Mouse (Mus musculus) limb, embryonic 14.5 days (tissue): ENCODE data around the gene C5ar1. TPM values are rescaled to one million over a fixed set of nuclear protein-coding genes. Genes with fewer than 3 reads are reported as not detected.
"Not testable (repeated sequence)": the region's sequence is repeated elsewhere in the genome, so short reads cannot be mapped to it uniquely, and the experiment has no call there.

Source experiments
- ATAC-seq: fragments of 200-750 bp; cut with Nextera tagmentation; 2 replicates; pipeline ENCODE4 v1.8.0; 2017; ENCODE audit warnings: low read depth, moderate number of reproducible peaks, moderate TSS enrichment; ENCODE audit not compliant: low FRiP score
- DNase-seq: peaks from one replicate; pipeline ENCODE4 v3.0.0-alpha.2; 2015; ENCODE audit warnings: low spot score
- H3K27ac ChIP-seq: fragments of 300-500 bp; sonication (generic); replicated peaks from 2 replicates; pipeline ENCODE4 v1.5.1; 2014; ENCODE audit warnings: low read depth, mild to moderate bottlenecking, low read length, moderate library complexity, mixed read lengths
- H3K27me3 ChIP-seq: fragments of 300-500 bp; sonication (generic); 2 replicates; pipeline ENCODE4 v1.6.1; 2014; ENCODE audit warnings: low read length, mixed read lengths; ENCODE audit not compliant: control insufficient read depth, insufficient read depth
- H3K36me3 ChIP-seq: fragments of 300-500 bp; sonication (generic); 2 replicates; pipeline ENCODE4 v1.6.1; 2014; ENCODE audit warnings: mild to moderate bottlenecking, low read length, moderate library complexity, mixed read lengths; ENCODE audit not compliant: control insufficient read depth, insufficient read depth
- H3K4me1 ChIP-seq: fragments of 300-500 bp; sonication (generic); 2 replicates; pipeline ENCODE4 v1.6.1; 2014; ENCODE audit warnings: antibody characterized with exemption, low read length, mixed read lengths; ENCODE audit not compliant: control insufficient read depth, insufficient read depth
- H3K4me2 ChIP-seq: fragments of 300-500 bp; sonication (generic); replicated peaks from 2 replicates; pipeline ENCODE4 v1.6.1; 2014; ENCODE audit warnings: low read depth, mild to moderate bottlenecking, low read length, moderate library complexity; ENCODE audit not compliant: severe bottlenecking
- H3K4me3 ChIP-seq: fragments of 300-500 bp; sonication (generic); replicated peaks from 2 replicates; pipeline ENCODE4 v1.5.1; 2014; ENCODE audit warnings: low read length
- H3K9ac ChIP-seq: fragments of 300-500 bp; sonication (generic); 2 replicates; pipeline ENCODE4 v1.6.1; 2014; ENCODE audit warnings: mild to moderate bottlenecking, low read depth, low read length, moderate library complexity; ENCODE audit not compliant: severe bottlenecking
- H3K9me3 ChIP-seq: fragments of 300-500 bp; sonication (generic); 2 replicates; pipeline ENCODE4 v1.6.1; 2016; ENCODE audit warnings: low read length; ENCODE audit not compliant: control insufficient read depth
- POLR2A ChIP-seq: fragments of 200-500 bp; IDR thresholded peaks from 2 replicates; pipeline ENCODE4 v1.8.0; 2012; ENCODE audit warnings: inconsistent platforms, mild to moderate bottlenecking, moderate library complexity, borderline replicate concordance; ENCODE audit not compliant: insufficient read depth, insufficient read length; ENCODE audit errors: extremely low read depth
- WGBS: fragments of 180-500 bp; shearing (Covaris S2); extraction: QIAGEN DNeasy Blood & Tissue Kit; methylation state at CpG from one replicate; pipeline ENCODE4 v1.1.7; 2014; 5-methylcytosine and 5-hydroxymethylcytosine counted together
- polyA plus RNA-seq, 2 experiments: library from polyadenylated mRNA; depleted of rRNA in 1 of 2; stranded (reverse) in 1 of 2; unstranded in 1 of 2; fragments of >200 nt; fragmentation: Nextera tagmentation in 1 of 2; extraction: Ambion mirVana in 1 of 2; gene quantifications; 2 replicates each; pipeline versions ENCODE4 v1.2.1 to v1.2.3; 2012 to 2014

C5ar1 gene
- polyA plus RNA-seq (2012; rRNA removed) (3.2 and 5.4 TPM in 2 replicates), polyA plus RNA-seq (2014; fragmentation: Nextera tagmentation; extraction: Ambion mirVana) (2.8 and 3.1 TPM in 2 replicates)

- no peaks in the 10 kb centered on the region for H3K27me3 ChIP-seq
- no peaks in the 10 kb centered on the region for H3K36me3 ChIP-seq
- H3K9me3 ChIP-seq = no peaks in the 10 kb centered on the region
- 82% methylated on average over 5 of the region's 5 CpGs for WGBS
- no peak for ATAC-seq
- TF ChIP-seq POLR2A = no peak
- no peak for DNase-seq
- H3K4me3 ChIP-seq = no peak within 1 kb of the TSS
- H3K4me2 ChIP-seq = no peak within 1 kb of the TSS
- no peak within 1 kb of the TSS for H3K9ac ChIP-seq
- H3K27ac ChIP-seq = no peak within 1 kb of the TSS
- no peaks in the 10 kb centered on the region for H3K4me1 ChIP-seq
These were observed at the start of gene C5ar1 for GRCm38 (mm10) chr7:16259110-16259590. TSS of gene C5ar1 (minus strand) at chr7:16259540.

DNA sequence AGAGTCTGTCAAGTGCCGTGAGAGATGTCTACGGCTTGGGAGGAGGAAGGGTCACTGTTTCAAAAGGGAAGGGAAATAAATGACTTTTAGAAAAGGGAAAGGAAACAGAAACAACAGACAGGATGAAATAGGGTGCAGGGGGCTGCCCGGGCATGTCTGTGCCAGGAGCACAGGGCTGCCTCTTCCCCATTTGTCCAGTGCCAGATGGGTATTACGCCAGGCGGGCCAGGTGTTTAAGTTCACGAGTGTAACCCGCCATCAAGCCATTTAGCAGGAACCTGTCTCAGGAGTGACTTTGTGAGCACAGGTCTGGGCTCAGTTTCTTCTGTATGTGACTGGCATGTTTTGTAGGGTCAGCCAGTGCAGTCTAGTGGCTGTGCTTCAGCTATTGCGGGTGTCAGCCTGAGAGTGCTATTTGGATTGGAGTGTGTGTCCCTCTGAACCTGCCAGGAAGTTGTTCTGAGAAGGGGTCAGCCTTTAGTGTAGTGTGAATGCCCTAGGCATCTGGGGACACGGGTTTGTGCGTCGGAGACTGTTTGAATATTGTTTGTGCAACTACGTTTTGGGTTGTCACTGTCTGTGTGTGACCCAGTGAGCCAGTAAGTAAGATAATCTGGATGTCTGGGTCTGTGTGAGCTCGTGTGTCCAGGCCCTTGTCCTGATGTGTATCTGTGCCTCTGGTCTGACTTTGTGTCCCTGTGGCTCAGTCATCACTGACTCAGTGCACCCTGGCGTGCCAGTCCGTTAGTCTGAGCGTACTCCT, 49.4 kb upstream of the C5ar1 start:
- TF ChIP-seq POLR2A = no peak
- Histone ChIP-seq H3K36me3 (no peaks in the 10 kb centered on the region), H3K4me3 (peak overlapping the region; percentile 61), H3K27me3 (0 out of 2 replicates have a peak, but pooled peaks cover 5% of the 10 kb centered on the region), H3K4me2 (peak overlapping the region; percentile 97), H3K27ac (peak overlapping the region; percentile 19; the same call in 1 of the 2 replicates), H3K9ac (peak overlapping the region; percentile 56), H3K9me3 (no peaks in the 10 kb centered on the region), H3K4me1 (peaks cover 38% of the 10 kb centered on the region)
- ATAC-seq = no peak
- WGBS = 33% methylated on average over 16 of the region's 16 CpGs
- no peak for DNase-seq

DNA sequence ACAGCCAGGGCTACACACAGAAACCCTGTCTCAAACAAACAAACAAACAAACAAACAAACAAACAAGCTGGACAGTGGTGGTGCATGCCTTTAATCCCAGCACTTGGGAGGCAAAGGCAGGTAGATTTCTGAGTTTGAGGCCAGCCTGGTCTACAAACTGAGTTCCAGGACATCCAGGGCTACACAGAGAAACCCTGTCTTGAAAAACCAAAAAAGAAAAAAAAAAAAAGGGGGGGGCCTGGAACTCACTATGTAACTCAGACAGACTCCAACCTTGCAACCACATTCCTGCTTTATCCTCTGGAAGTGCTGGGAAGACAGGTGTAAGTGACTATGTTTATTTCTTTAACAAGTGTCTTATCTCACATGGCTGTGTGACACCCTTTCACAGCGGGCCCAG, 48.8 kb upstream of the C5ar1 start, which contains the start of gene Bbc3:
Bbc3 (plus strand) TSS at position 301 of the 400 bp plus-strand sequence.
- H3K4me3 ChIP-seq = peak within 1 kb of the TSS; percentile 61
- not testable (repeated sequence) for H3K9me3 ChIP-seq, ATAC-seq, DNase-seq, H3K27me3 ChIP-seq, H3K36me3 ChIP-seq
- peak within 1 kb of the TSS; percentile 56 for H3K9ac ChIP-seq
- peak within 1 kb of the TSS; percentile 97 for H3K4me2 ChIP-seq
- peak within 1 kb of the TSS; percentile 19; the same call in 1 of the 2 replicates for H3K27ac ChIP-seq
- peaks cover 32% of the 10 kb centered on the region for H3K4me1 ChIP-seq
- WGBS = 49% methylated on average over 1 of the region's 1 CpGs

DNA sequence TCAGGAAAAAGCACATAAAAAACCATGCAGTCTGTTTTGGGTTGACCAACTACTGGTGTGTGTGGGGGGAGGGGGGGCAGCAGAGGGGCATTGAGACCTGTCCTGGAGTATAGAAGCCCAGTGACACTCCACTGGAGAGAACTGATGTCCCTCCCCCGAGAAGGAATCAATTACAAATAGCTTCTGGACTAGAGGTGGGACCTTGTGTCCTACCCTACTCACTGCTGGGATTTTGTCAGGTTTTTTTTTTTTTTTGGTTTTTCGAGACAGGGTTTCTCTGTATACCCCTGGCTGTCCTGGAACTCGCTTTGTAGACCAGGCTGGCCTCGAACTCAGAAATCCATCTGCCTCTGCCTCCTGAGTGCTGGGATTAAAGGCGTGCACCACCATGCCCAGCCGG, 47.8 kb upstream of the C5ar1 start:
- WGBS = 61% methylated on average over 6 of the region's 6 CpGs

DNA sequence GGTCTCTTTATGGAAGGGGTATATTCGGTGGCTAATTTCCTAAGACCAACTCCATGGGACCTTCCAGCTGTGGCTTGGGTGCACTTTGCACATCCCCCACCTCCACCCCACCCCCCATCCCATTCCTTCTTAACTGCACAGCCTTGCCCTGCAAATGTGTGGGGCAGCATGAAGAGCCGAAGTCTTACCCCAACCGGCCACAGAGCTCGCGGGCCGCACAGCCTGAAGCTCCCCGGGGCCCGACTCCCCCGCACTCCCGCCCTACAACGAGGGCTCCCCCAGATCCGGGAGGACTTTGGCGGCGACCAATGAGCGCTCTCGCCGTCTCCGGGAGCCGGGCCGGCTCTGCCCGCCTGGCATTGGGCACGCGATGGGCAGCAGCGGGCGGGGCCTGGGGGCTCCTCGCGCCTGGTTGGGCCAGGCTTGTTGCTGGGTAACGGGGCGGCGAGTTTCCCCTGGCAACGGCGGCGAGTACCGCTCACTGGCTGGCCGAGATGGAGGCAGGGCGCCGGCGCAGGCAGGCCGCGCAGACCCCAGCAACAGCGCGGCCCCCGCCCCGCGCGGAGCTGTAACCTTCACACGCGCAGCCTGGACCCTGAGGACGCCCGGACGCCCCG, 40.2 kb upstream of the C5ar1 start:
- peak overlapping the region; percentile 38; the same call in 1 of the 2 replicates for H3K27ac ChIP-seq

More for the DNA sequence above, 47.8 kb upstream of the C5ar1 start:
- DNase-seq, ATAC-seq, H3K9me3 ChIP-seq, H3K27ac ChIP-seq, H3K36me3 ChIP-seq, H3K9ac ChIP-seq, H3K4me2 ChIP-seq, H3K4me3 ChIP-seq, H3K27me3 ChIP-seq: not testable (repeated sequence)
- peaks cover 26% of the 10 kb centered on the region for H3K4me1 ChIP-seq

More for the DNA sequence above, 40.2 kb upstream of the C5ar1 start:
- peak overlapping the region; percentile 57 for H3K9ac ChIP-seq
- TF ChIP-seq POLR2A = 0 out of 2 replicates have a peak, but pooled peaks have one; percentile 9
- no peaks in the 10 kb centered on the region for H3K27me3 ChIP-seq
- H3K4me2 ChIP-seq = peak overlapping the region; percentile 81
- no peaks in the 10 kb centered on the region for H3K9me3 ChIP-seq
- peaks cover 21% of the 10 kb centered on the region for H3K4me1 ChIP-seq
- no peaks in the 10 kb centered on the region for H3K36me3 ChIP-seq
- H3K4me3 ChIP-seq = peak overlapping the region; percentile 45
- DNase-seq (peak; percentile 82), ATAC-seq (peak; percentile 83)
- WGBS = 1% methylated on average over 44 of the region's 52 CpGs
